Mouse (Mus musculus) frontal cortex, adult 2 months (tissue): Measurements from ENCODE around the gene Tmem198. TPM values are rescaled to one million over a fixed set of nuclear protein-coding genes. Genes with fewer than 3 reads are reported as not detected.

Experiments used
- DNase-seq, 2 experiments: peaks; one replicate each; pipeline ENCODE4 v3.0.0; 2022; ENCODE audit warnings: low spot score in 1 of 2; ENCODE audit errors: extremely low spot score in 1 of 2
- polyA plus RNA-seq: library from polyadenylated mRNA; depleted of rRNA; stranded (reverse); fragments of >200 nt; gene quantifications from 2 replicates; pipeline ENCODE4 v1.2.3, GENCODE M21; 2012

Tmem198 gene
- polyA plus RNA-seq, 1 experiment = 73.1 TPM

DNA sequence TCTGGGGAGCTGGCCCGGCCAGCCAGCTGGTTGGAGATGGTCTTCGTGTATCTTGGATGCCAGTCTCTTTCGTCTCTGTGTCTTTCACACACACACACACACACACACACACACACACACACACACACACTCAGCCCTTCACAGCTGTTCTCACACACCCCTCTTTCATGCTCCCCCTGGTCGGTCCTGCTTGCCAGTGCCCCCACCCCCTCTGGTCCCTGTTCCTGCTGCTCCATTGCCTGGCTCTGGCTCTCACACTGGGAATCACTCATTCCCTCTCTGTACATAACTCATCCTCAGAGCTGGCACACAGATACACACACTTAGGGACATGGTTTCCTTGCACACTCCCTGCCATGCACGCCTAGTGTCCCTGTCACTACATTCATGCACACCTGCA is 27.4 kb upstream of the Tmem198 start:
- DNase-seq = no peak

DNA sequence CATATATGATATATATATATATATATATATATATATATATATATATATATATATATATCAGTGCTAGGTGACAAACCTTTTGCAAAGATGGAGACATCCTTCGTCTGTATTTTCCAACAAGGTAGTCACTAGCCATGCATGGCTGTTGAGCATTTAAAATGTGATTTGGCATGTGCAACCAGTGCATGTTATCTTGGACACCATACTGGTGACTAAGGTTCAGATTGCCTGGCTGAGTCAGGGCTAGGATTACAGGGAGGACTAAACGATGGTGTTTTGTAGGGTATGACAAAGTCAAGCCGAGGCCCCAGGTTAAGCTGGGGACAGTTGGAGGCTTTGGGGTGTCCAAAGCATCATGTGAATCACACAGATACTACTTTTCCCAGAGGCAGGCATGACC is 23.9 kb upstream of the Tmem198 start:
- DNase-seq = no peak

DNA sequence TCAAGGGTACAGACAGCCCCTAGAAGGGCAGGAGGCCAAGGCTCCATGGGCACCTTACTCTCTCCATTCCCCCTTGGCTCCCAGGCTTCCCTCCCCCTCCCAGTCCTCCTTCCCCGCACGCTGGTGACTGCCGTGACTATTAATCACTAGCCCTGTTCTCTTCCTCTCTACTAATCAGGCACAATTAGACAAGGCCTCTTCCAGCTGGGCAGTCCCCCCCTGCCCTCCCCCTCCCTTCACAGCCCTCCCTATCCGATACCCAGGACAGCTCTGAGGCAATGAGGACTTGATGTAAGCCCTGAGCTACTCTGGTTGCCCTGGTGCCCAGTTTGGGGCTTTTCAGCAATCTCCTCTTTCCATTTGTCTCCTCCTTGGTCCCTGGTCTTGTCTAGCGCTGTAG is 23.4 kb upstream of the Tmem198 start:
- no peak for DNase-seq

DNA sequence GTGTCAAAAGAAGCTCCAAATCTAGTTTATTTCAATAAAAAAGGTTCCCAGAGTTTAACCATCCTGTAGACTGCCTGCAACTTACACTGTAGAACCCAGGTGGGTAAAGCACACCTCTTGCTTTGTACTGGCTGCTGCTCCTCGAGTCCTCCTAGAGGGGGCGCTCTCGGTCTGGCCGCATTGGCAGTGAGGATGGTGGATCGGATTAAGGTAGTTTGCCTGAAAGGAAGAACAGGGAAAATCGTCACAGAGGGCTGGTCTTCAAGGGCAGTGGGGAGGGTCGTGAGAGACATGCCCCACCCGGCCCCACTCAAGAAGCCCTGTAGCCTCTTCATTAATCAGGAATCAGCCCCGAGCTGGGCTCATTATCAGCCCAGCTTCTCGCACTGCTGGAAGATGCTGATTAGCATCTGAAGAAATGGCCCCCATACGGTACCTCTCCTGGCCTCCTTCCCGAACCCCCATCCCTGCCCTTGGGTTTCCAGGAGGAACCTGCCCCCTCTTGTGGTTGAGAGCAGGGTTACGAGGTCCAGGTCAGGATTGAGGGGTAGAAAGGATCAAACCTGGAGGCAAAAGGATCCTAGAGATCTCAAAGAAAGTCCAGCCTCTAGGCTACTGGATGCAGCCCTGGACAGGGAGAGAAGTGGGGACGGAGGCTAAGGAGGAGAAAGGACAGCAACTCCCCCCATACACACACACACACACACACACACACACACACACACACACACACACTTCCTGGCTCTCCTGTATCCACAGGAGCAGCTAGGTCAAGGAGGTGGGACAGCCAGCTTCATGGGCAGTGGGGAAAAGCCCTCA is 22.4 kb upstream of the Tmem198 start:
- DNase-seq = no peak

DNA sequence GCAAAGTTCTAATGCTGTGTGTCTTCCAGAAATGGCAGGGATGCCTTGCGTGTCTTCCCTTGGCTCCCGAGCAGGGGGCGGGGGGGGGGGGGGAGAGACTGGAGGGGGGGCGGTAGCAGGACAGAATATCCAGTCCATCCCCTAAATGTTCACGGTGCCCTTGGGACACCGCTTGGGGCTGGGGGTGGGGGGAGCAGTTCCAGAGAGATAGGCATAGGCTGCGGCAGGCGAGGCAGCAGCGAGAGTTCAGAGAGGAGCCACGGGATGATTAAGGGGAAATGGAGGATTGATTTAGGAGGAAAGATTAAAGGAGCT is 21.7 kb upstream of the Tmem198 start:
- DNase-seq = no peak

DNA sequence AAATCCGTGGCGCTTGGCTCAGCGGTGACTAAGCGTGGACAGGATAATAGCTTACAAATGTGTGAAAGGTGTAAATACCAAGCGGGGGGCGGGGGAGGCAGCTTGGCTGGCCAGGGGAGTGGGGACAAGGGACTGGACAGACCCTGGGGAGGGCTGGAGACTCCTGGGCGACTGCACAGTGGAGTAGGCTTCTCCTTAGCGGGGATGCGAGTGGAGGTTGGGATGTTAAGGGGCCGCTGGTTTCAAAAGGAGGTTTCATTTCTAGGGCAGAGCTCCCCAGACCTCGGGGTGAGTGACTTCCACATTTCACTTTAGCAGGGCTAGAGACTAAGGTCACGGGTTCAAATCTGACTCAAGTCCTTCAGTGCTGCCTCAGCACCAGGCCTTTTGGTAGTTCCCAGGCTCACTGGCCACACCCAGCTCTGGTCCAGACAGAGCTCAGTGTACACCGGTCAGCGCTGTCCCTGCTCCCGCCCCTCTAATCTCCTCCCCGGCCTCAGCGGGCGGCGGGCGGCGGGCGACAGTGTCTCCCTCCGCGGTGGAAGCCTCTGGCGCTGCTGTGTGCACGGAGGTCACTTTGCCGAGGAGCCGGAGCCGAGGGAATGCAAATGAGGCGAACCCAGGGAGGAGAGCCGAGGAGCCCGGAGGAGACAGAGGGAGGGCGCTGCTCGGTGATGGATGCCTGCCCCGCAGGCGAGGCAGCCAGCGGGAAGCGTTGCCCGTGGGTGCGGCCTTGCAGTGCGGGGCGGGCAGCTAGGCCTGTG is 21.1 kb upstream of the Tmem198 start:
- peak in 1 of 2 experiments; percentile 63 for DNase-seq

DNA sequence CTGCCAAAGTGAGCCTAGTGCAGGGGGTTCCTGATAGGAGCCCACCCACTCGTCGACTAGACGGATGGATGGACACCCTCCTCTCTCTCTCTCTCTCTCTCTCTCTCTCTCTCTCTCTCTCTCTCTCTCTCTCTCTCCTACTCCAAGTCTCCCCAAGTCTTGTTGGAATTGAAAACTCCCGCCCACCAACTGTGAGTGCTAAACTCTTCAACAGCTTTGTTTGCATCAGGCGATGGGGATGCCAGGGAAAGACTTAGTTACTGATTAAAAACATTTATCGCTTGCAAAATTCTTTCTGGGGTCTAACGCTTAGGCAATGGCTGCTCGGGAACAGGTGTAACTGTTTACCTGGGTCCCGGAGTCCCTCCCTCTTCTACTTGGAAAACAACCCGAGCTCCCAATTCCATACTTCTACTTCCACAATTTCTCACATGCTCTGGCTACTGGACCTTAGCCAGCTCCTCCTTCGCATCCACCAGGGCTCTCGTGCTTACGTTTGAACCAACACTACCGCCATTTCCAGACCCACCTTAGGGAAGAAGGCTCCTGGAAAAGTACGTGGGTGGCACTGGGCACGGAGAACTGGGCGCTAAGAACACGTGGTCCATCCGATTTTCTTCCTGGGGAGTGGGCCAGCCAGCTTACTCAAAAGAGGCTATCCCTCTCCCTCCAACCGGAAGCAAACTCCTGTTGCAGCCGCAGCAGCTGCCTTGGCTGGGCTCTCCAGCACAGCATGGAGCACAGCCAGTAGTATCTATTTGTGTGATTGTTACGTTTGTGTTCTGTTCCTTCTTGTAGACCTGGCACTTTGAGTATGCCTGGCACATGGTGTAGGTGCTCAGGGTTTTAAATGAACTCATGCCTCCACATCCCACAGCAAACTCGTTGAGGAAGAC is 20.3 kb upstream of the Tmem198 start:
- peak in 1 of 2 experiments; percentile 80 for DNase-seq

DNA sequence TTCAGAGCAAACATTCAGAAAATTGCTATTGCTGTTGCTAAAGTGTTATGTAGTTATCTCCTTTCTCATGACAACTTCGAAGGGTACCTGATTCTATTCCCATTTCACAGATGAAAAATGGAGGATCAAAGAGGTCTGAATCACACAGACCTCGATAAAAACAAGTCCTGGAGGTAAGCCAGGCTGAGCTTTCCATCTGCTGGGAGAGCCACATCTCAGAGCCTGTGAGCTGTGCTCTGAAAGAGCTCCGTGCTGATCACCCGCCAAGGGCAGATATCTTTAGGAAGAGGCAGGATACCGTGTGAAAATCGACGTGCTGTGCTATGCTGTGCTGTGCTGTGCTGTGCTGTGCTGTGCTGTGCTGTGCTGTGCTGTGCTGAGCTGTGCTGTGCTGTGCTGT is 19.0 kb upstream of the Tmem198 start:
- no peak for DNase-seq

DNA sequence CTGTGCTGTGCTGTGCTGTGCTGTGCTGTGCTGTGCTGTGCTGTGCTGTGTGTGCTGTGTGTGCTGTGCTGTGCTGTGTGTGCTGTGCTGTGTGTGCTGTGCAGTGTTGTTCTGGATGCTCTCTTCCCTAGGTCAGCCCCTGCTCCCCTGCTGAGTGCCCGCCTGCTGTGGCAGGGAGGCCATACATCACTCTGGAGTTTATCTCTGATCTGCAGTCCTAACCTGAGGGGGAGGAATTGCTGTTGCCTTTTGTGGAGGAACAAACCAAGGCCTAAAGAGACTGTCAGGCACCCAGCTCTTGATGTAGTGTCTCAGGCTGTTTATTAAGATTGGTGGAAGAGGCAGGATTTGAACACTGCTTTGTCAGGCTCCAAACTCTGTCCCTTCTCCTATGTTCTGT is 16.7 kb upstream of the Tmem198 start:
- no peak for DNase-seq

DNA sequence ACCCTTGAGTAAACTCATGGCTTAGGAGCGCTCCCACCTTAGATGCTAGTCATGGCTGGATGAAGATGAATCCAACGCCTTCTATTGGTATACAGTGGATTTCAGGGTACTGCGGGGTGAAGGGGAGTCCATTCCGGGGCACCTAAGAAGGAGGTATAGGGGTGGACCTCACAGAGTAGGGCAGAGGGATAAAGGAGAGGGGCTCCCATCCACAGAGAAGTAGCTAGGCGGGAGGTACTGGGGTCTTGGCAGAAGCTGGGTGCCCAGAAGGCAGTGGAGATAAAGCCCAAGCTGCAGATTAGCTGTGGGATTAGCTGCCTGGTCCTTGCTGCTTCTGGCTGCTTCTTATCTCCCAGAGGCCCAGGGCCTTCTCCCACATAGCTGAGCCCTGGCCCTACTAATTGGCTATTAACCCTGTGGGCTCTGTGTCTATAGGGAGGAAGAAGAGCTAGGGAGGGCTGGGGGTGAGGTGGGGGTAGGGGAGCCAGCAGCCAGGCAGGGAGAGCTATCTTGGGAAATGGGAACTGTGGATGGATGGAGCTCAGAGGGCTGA is 15.6 kb upstream of the Tmem198 start:
- DNase-seq = no peak

DNA sequence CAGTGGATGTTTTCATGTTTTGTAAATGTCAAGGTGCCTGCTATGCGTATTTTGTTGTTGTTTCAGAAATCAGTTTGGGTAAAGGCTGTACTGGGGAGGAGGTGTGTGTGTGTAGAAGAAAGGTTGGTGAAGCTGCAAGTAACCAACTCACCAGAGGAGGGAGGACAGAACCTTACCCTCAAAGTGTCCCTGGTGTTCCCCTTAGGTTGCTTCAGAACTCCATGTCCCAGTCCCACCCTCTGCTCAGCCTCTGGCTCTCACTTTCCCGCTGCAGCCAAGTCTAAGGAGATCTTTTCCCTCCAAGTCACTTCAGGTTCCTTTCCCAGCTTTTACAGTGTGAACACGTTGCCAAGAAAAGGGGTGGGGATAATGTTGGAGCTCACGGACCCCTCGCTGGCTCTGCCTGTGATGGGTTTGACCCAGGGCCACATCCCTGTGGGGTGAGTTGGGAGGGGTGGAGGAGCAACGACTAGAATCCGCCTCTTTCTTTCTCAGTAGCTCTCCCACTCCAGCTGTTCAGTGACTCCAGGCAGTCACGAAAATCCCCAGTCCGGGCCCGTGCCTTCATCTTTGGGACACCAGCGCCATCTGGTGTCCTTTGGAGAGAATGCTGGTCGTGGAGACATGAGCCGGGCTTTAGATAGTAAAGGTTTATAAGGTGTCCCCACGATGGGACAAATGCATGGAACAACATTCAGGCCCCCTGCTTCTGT is 12.0 kb upstream of the Tmem198 start:
- peak in 1 of 2 experiments; percentile 93 for DNase-seq

DNA sequence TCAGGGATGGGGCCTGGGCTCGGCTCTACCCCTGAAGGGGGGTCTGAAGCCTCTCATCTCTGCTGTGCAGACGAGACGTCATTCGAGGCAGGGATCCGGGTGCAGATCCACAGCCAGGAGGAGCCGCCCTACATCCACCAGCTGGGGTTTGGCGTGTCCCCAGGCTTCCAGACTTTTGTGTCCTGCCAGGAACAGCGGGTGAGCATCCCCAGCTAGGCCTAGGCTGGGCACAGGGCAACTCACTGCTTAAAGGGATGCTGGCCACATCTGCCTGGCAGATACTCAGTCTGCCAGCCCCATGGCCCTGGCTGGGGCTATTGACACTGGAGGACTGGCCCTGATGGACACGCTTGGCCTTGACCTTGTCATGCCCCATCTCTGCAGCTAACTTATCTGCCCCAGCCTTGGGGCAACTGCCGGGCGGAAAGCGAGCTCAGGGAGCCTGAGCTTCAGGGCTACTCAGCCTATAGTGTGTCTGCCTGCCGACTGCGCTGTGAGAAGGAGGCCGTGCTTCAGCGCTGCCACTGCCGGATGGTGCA is 10.0 kb upstream of the Tmem198 start:
- DNase-seq = no peak

DNA sequence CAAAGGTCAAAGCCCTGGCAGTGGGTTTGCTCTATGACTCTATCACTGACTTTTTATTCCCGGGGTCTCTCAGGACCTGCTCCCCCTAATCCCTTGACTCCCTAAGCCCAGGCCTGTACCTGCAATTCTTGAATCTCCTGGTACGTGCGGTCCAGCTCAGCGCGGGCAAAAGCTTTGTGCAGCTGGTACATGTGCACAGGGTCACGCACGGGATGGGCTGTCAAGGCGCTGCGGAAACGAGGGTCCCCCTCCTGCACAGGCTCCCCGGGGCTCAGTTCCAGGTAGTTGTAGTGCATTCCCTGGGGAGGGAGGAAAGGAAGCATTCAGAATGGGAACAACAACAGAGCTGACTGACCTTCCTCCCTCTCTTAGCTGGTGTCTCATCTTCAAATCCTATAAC is 2.9 kb upstream of the Tmem198 start:
- DNase-seq = no peak

DNA sequence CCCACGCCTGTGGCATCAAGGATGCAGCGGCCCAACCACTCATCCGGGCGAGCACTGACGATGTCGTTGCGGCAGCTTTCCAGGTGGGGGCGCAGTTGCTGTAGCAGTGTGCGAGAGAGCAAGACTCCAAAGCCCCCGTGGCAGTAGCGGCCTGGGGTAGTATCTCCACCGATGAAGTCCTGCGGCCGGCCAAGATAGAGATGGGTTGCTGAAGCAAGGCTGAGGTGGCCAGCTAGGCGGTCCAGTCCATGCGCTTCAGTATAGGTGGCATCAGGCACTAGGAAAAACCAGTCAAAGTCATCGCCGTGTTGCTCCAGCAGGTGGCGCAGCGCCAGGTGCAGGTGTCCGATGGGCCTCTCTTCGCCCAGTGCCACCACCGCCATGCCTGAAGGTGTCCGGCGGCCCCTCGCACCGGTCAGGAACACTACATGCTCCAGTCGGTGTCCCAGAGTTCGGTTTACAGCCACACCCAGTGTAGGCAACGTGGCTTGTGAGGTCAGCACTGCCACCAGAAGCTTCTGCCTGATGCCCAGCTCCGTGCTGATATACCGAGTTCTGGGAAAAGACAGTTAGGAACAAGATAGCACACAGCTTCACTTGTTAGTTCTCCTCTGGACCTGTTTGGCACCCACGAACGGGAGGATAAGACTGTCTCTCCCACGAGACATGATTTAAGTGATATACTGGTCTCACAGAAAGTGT is 1.9 kb upstream of the Tmem198 start:
- DNase-seq = peak in 1 of 2 experiments; percentile 89

DNA sequence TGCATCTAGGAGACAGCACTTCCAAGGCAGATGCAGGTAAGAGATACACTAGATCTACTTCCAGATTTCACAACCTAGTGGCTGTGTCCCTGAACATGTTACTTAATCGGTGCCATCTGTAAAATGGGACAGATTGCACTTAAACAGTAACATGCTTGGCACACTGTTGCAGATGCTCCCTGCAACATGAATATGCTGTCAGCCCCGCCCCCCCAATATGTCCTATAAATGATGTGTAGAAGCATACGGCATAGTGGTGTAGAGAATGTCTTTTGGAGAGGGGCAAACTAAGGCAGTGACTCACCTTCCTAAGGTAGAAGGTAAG is 1.4 kb upstream of the Tmem198 start:
- peak in 1 of 2 experiments; percentile 34 for DNase-seq

DNA sequence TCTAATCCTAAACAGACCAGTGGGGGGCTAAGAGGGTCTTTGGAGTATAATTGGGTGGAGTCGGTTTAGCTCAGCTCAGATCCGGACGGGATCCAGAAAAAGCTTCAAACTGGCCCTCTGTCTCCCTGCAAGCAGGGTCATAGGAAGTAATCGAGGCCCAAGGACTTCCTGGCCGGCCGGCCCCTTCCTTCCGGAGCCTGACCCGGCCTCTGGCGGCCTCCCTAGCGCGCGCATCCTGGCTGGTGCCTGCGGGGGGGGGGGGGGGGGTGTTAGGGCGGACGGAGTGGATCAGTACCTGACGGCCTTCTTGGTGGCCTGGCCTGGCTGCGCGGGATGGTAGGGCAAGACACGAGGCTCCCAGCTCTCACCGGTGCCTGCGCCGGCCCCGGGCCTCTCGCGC is 835 bp upstream of the Tmem198 start:
- no peak for DNase-seq

DNA sequence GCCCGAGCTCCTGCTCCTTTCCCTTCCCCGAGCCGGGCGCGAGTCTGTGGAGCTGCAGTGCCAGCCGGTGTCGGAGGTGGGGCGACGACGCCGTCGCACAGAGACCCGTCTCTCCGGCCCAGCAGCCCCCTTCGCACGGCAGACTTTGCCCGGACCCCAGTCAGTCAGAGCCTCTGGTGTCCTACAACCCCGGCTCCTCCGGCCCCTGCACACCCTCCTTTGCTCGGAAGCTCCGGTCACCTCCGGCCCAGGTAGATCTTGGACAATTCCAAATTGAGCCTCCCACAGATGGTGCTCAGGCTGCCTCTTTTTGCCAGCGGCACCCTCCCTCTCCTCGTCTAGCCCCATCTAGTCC is 280 bp downstream of the Tmem198 start:
- DNase-seq = no peak

DNA sequence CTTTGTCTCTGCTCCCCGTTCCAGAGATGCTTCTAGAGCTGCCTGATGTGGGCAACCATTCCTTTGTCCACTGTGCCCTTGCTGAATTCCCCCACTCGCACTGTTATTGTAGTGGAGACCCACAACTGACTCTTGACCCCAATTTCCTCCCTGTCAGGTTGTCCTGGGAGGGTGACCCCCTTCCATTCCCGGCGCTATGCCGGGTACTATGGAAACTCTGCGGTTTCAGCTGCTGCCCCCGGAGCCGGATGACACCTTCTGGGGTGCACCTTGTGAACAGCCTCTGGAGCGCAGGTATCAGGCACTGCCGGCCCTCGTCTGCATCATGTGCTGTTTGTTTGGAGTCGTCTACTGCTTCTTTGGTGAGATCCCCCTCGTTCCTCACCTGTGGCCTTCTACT is 704 bp downstream of the Tmem198 start:
- DNase-seq = no peak

DNA sequence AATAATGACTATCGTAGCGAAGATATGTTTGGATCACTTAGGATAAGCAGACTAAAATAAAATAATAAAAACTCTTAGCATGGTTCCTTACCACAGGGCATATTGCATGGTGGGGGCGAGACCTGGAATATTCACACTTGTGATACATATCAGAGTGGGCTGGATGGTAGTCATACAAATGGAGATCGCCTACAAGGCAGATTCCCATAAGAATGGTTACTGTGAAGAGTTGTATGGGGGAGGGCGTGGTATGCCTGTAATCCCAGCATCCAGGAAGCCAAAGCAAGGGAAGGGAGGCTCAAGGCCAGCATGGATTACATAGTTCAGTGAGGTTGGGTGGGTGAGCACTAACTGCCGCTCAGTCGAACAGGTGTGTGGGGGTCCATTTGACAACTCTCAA is 1.4 kb downstream of the Tmem198 start:
- peak in 1 of 2 experiments; percentile 68 for DNase-seq

DNA sequence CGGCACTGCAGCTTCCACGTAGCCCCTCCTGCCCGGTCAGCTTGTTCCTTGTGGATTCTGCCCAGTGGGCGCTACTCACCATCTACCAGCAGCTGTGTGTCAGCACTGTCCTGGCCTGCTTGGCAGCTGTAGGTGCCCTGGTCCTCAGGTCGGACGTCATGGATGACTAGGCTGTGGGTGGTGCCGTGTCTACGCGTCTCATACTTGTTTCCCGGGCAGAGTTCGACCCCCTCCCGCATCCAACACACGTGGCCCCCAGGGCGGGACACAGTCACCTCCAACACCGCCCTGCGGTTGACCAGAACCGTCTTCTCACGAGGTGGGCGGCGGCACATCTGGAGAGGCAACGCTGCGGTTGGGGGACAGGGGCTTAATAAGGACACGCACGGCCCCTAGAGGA is 7.2 kb downstream of the Tmem198 start:
- DNase-seq = peak in 1 of 2 experiments; percentile 32
